Mouse (Mus musculus) forebrain, embryonic 16.5 days (tissue): ENCODE data around the gene Vamp4. TPM values are rescaled to one million over a fixed set of nuclear protein-coding genes. Genes with fewer than 3 reads are reported as not detected.

Source experiments
- ATAC-seq: fragments of 200-750 bp; cut with Nextera tagmentation; 2 replicates; pipeline ENCODE4 v1.8.0; 2017; ENCODE audit warnings: mild to moderate bottlenecking, moderate library complexity
- H3K27ac ChIP-seq: fragments of 300-500 bp; sonication (generic); 2 replicates; pipeline ENCODE4 v1.5.1; 2014; ENCODE audit warnings: low read length, control low read depth
- H3K27me3 ChIP-seq: fragments of 300-500 bp; sonication (generic); replicated peaks from 2 replicates; pipeline ENCODE4 v1.6.1; 2014; ENCODE audit warnings: low read length; ENCODE audit not compliant: control insufficient read depth, insufficient read depth
- H3K36me3 ChIP-seq: fragments of 300-500 bp; sonication (generic); 2 replicates; pipeline ENCODE4 v1.6.1; 2014; ENCODE audit not compliant: control insufficient read depth, insufficient read depth
- H3K4me1 ChIP-seq: fragments of 300-500 bp; sonication (generic); replicated peaks from 2 replicates; pipeline ENCODE4 v1.6.1; 2014; ENCODE audit warnings: low read length; ENCODE audit not compliant: control insufficient read depth, insufficient read depth
- H3K4me2 ChIP-seq: fragments of 300-500 bp; sonication (generic); 2 replicates; pipeline ENCODE4 v1.6.1; 2014; ENCODE audit warnings: mild to moderate bottlenecking, low read length, control low read depth
- H3K4me3 ChIP-seq: fragments of 300-500 bp; sonication (generic); replicated peaks from 2 replicates; pipeline ENCODE4 v1.5.1; 2014; ENCODE audit warnings: mild to moderate bottlenecking, low read length, control low read depth
- H3K9ac ChIP-seq: fragments of 300-500 bp; sonication (generic); replicated peaks from 2 replicates; pipeline ENCODE4 v1.6.1; 2014; ENCODE audit warnings: low read depth, low read length, control low read depth
- H3K9me3 ChIP-seq: fragments of 300-500 bp; sonication (generic); 2 replicates; pipeline ENCODE4 v1.6.1; 2016; ENCODE audit warnings: low read length; ENCODE audit not compliant: control insufficient read depth
- WGBS: fragments of 180-500 bp; shearing (Covaris S2); extraction: QIAGEN DNeasy Blood & Tissue Kit; methylation state at CpG from one replicate; pipeline ENCODE4 v1.1.7; 2014; 5-methylcytosine and 5-hydroxymethylcytosine counted together
- polyA plus RNA-seq: library from polyadenylated mRNA; unstranded; fragments of >200 nt; fragmentation: Nextera tagmentation; extraction: Ambion mirVana; gene quantifications from 2 replicates; pipeline ENCODE4 v1.2.1, GENCODE M21; 2015

Vamp4 gene
- polyA plus RNA-seq, 1 experiment from 2014 or later = 79.8 TPM

- H3K36me3 ChIP-seq = peaks cover 21% of the 10 kb centered on the region
- ATAC-seq = no peak
- no peak overlapping the region for H3K9ac ChIP-seq
- no peaks in the 10 kb centered on the region for H3K9me3 ChIP-seq
- H3K27me3 ChIP-seq = no peaks in the 10 kb centered on the region
- H3K27ac ChIP-seq = no peak overlapping the region
- WGBS = 93% methylated on average over 2 of the region's 2 CpGs
- H3K4me2 ChIP-seq = no peak overlapping the region
- H3K4me1 ChIP-seq = no peaks in the 10 kb centered on the region
- no peak overlapping the region for H3K4me3 ChIP-seq
These were observed 12.6 kb downstream of the Vamp4 start for GRCm38 (mm10) chr1:162582884-162583283.

GRCm38 (mm10) chr1:162586282-162586681, 16.0 kb downstream of the Vamp4 start:
- Histone ChIP-seq H3K27me3 (no peaks in the 10 kb centered on the region), H3K36me3 (peaks cover 7% of the 10 kb centered on the region; the same call in 1 of the 2 replicates), H3K4me2 (no peak overlapping the region), H3K4me1 (peaks cover 9% of the 10 kb centered on the region), H3K27ac (no peak overlapping the region), H3K9me3 (no peaks in the 10 kb centered on the region), H3K9ac (no peak overlapping the region), H3K4me3 (no peak overlapping the region)
- no peak for ATAC-seq
- WGBS = 89% methylated on average over 4 of the region's 4 CpGs

GRCm38 (mm10) chr1:162588606-162589005, 18.3 kb downstream of the Vamp4 start:
- peaks cover 9% of the 10 kb centered on the region for H3K4me1 ChIP-seq
- no peaks in the 10 kb centered on the region for H3K27me3 ChIP-seq
- no peak overlapping the region for H3K4me2 ChIP-seq
- no peak overlapping the region for H3K27ac ChIP-seq
- no peaks in the 10 kb centered on the region for H3K9me3 ChIP-seq
- H3K9ac ChIP-seq = no peak overlapping the region
- H3K36me3 ChIP-seq = peaks cover 6% of the 10 kb centered on the region; the same call in 1 of the 2 replicates
- 0 out of 2 replicates have a peak, but pooled peaks have one; percentile 40 for ATAC-seq
- no peak overlapping the region for H3K4me3 ChIP-seq
- WGBS = 61% methylated on average over 3 of the region's 3 CpGs

- no peak overlapping the region for H3K4me3 ChIP-seq
- H3K9ac ChIP-seq = no peak overlapping the region
- peaks cover 6% of the 10 kb centered on the region; the same call in 1 of the 2 replicates for H3K36me3 ChIP-seq
- H3K27me3 ChIP-seq = no peaks in the 10 kb centered on the region
- H3K9me3 ChIP-seq = no peaks in the 10 kb centered on the region
- H3K4me2 ChIP-seq = no peak overlapping the region
- no peak overlapping the region for H3K27ac ChIP-seq
- H3K4me1 ChIP-seq = peaks cover 9% of the 10 kb centered on the region
- peak; percentile 82 for ATAC-seq
- 7% methylated on average over 9 of the region's 9 CpGs for WGBS
These were observed 19.1 kb downstream of the Vamp4 start for GRCm38 (mm10) chr1:162589443-162589842.

- ATAC-seq = no peak
- Histone ChIP-seq H3K27ac (no peak overlapping the region), H3K9me3 (no peaks in the 10 kb centered on the region), H3K9ac (no peak overlapping the region), H3K4me2 (no peak overlapping the region), H3K4me1 (peaks cover 9% of the 10 kb centered on the region), H3K4me3 (no peak overlapping the region), H3K36me3 (peaks cover 6% of the 10 kb centered on the region; the same call in 1 of the 2 replicates), H3K27me3 (no peaks in the 10 kb centered on the region)
- whole genome bisulfite sequencing = 86% methylated on average over 8 of the region's 8 CpGs
These were observed 20.2 kb downstream of the Vamp4 start for GRCm38 (mm10) chr1:162590415-162590997.

GRCm38 (mm10) chr1:162597379-162598102, 27.2 kb downstream of the Vamp4 start:
- 91% methylated on average over 3 of the region's 3 CpGs for WGBS
- no peak for ATAC-seq
- Histone ChIP-seq H3K9me3 (no peaks in the 10 kb centered on the region), H3K4me1 (no peaks in the 10 kb centered on the region), H3K4me2 (no peak overlapping the region), H3K27me3 (no peaks in the 10 kb centered on the region), H3K4me3 (no peak overlapping the region), H3K9ac (no peak overlapping the region), H3K27ac (no peak overlapping the region), H3K36me3 (peaks cover 8% of the 10 kb centered on the region; the same call in 1 of the 2 replicates)

- H3K4me3 ChIP-seq = no peak overlapping the region
- H3K36me3 ChIP-seq = peaks cover 6% of the 10 kb centered on the region; the same call in 1 of the 2 replicates
- no peaks in the 10 kb centered on the region for H3K9me3 ChIP-seq
- WGBS = 89% methylated on average over 5 of the region's 5 CpGs
- H3K9ac ChIP-seq = no peak overlapping the region
- H3K27ac ChIP-seq = no peak overlapping the region
- ATAC-seq = no peak
- H3K4me2 ChIP-seq = no peak overlapping the region
- H3K4me1 ChIP-seq = no peaks in the 10 kb centered on the region
- H3K27me3 ChIP-seq = no peaks in the 10 kb centered on the region
These were observed 29.3 kb downstream of the Vamp4 start for GRCm38 (mm10) chr1:162599617-162600016.

- Histone ChIP-seq H3K27ac (no peak overlapping the region), H3K36me3 (peaks cover 6% of the 10 kb centered on the region; the same call in 1 of the 2 replicates), H3K4me1 (no peaks in the 10 kb centered on the region), H3K4me3 (no peak overlapping the region), H3K9ac (no peak overlapping the region), H3K4me2 (no peak overlapping the region), H3K27me3 (no peaks in the 10 kb centered on the region), H3K9me3 (no peaks in the 10 kb centered on the region)
- WGBS = 61% methylated on average over 4 of the region's 4 CpGs
- peak; percentile 71 for ATAC-seq
These were observed 31.0 kb downstream of the Vamp4 start for GRCm38 (mm10) chr1:162601288-162601687.

GRCm38 (mm10) chr1:162608127-162608526, 37.8 kb downstream of the Vamp4 start:
- Histone ChIP-seq H3K9ac (no peak overlapping the region), H3K27ac (no peak overlapping the region), H3K36me3 (no peaks in the 10 kb centered on the region), H3K4me3 (no peak overlapping the region), H3K4me2 (no peak overlapping the region), H3K27me3 (no peaks in the 10 kb centered on the region), H3K9me3 (no peaks in the 10 kb centered on the region), H3K4me1 (no peaks in the 10 kb centered on the region)
- ATAC-seq = peak; percentile 56
- 9% methylated on average over 1 of the region's 1 CpGs for WGBS
